Mouse (Mus musculus) ES-E14 (cell line): ENCODE data around the gene Micall2.

Source experiments
- MAFK ChIP-seq: IDR thresholded peaks from 2 replicates; pipeline ENCODE4 v1.6.1; 2014; ENCODE audit warnings: mild to moderate bottlenecking, low read depth, low read length, inconsistent platforms; ENCODE audit not compliant: insufficient read depth
- ZC3H11A ChIP-seq: IDR thresholded peaks from 2 replicates; pipeline ENCODE4 v1.6.1; 2012; ENCODE audit warnings: low read depth, mild to moderate bottlenecking, inconsistent platforms, low read length, borderline replicate concordance

DNA sequence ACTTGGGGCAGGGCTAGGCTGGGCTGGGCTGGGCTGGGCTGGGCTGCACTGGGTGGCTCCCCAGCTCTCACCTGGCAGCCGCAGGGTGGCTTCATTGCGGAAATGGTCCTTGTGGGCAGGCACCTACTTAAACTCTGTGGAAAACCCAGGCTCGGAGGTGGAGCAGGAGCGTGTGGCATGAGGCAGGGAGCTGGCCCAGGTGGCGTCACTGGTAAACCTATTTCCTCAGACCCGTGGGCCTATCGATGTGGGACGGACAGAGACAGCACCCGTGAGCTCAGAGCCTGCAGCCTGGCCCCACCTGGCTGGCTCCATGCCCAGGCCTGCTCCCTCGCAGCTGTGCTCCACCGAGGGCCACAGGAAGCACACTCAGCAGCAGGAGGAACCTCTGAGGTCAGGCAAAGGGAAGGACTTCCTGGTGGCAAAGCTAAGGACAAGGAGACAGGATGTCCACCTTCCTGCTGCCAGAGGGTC, 3.5 kb downstream of the Micall2 start:
- TF ChIP-seq MAFK (no peak), ZC3H11A (no peak)
